Mouse (Mus musculus) hindbrain, embryonic 11.5 days (tissue): ENCODE measurements around the gene Dpp3. TPM values are rescaled to one million over a fixed set of nuclear protein-coding genes. Genes with fewer than 3 reads are reported as not detected.
"Not testable (repeated sequence)": the region's sequence is repeated elsewhere in the genome, so short reads cannot be mapped to it uniquely, and the experiment has no call there.

Experiments used
- ATAC-seq: fragments of 200-750 bp; cut with Nextera tagmentation; 2 replicates; pipeline ENCODE4 v1.8.0; 2017; ENCODE audit warnings: mild to moderate bottlenecking, moderate TSS enrichment, moderate library complexity; ENCODE audit not compliant: low FRiP score
- DNase-seq: peaks from one replicate; pipeline ENCODE4 v3.0.0-alpha.2; 2015; ENCODE audit warnings: low spot score
- H3K27ac ChIP-seq: fragments of 300-500 bp; sonication (generic); 2 replicates; pipeline ENCODE4 v1.5.1; 2014; ENCODE audit warnings: mild to moderate bottlenecking, low read depth, low read length
- H3K27me3 ChIP-seq: fragments of 300-500 bp; sonication (generic); 2 replicates; pipeline ENCODE4 v1.6.1; 2014; ENCODE audit warnings: mild to moderate bottlenecking, low read length, moderate library complexity, mixed read lengths; ENCODE audit not compliant: control insufficient read depth, insufficient read depth
- H3K36me3 ChIP-seq: fragments of 300-500 bp; sonication (generic); 2 replicates; pipeline ENCODE4 v1.6.1; 2014; ENCODE audit warnings: mild to moderate bottlenecking, low read length, moderate library complexity, mixed read lengths; ENCODE audit not compliant: control insufficient read depth, insufficient read depth
- H3K4me1 ChIP-seq: fragments of 300-500 bp; sonication (generic); replicated peaks from 2 replicates; pipeline ENCODE4 v1.6.1; 2014; ENCODE audit warnings: low read length, mixed read lengths; ENCODE audit not compliant: control insufficient read depth, insufficient read depth
- H3K4me2 ChIP-seq: fragments of 300-500 bp; sonication (generic); replicated peaks from 2 replicates; pipeline ENCODE4 v1.6.1; 2014; ENCODE audit warnings: mild to moderate bottlenecking, low read depth, low read length
- H3K4me3 ChIP-seq: fragments of 300-500 bp; sonication (generic); 2 replicates; pipeline ENCODE4 v1.5.1; 2014; ENCODE audit warnings: low read depth, low read length
- H3K9ac ChIP-seq: fragments of 300-500 bp; sonication (generic); 2 replicates; pipeline ENCODE4 v1.6.1; 2014; ENCODE audit warnings: low read depth, low read length
- H3K9me3 ChIP-seq: fragments of 300-500 bp; sonication (generic); 2 replicates; pipeline ENCODE4 v1.6.1; 2016; ENCODE audit warnings: low read length; ENCODE audit not compliant: control insufficient read depth
- WGBS: fragments of 180-500 bp; shearing (Covaris S2); extraction: QIAGEN DNeasy Blood & Tissue Kit; methylation state at CpG from one replicate; pipeline ENCODE4 v1.1.7; 2014; 5-methylcytosine and 5-hydroxymethylcytosine counted together
- polyA plus RNA-seq: library from polyadenylated mRNA; unstranded; fragments of >200 nt; fragmentation: Nextera tagmentation; extraction: Ambion mirVana; gene quantifications from 2 replicates; pipeline ENCODE4 v1.2.1, GENCODE M21; 2014

Gene Dpp3
- polyA plus RNA-seq = 125 and 155 TPM in 2 replicates

DNA sequence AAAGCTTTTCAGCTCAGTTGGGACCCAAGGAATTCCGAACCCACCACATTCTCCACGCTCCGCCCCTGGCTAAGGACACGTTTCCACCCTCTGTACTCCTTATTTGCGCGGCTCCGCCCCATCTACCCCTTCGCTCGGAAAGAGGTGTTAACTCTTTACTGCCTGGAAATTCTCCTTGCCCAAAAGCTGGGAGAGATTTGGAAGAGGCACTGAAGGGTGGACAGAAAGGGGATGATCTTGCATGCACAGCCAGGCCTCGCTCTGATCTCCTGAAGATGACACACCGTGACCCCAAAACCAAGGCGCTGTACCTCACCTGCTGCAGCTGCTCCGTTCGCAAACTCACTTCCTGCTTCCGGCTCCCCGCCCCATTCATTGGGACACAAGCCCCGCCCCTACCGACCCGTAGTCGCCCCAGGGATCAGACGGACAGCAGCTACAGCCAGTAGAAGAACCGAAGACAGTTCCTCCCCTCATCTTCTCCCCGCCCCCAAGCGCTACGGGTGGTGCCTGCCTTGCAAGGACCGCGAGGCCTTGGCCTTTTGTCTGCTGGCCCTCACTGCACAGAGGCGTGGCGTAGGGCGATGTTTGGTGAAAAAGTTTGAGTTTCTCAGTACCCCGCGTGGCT is at the start of gene Dpp3:
Gene Dpp3, minus strand, starts transcription at position 384 of the 628 bp plus-strand sequence.
- Histone ChIP-seq H3K27ac (peak within 1 kb of the TSS; percentile 70), H3K4me2 (peak within 1 kb of the TSS; percentile 53), H3K4me1 (peaks cover 4% of the 10 kb centered on the region), H3K27me3 (no peaks in the 10 kb centered on the region), H3K36me3 (0 out of 2 replicates have a peak, but pooled peaks cover 4% of the 10 kb centered on the region), H3K9me3 (no peaks in the 10 kb centered on the region), H3K9ac (peak within 1 kb of the TSS; percentile 64), H3K4me3 (peak within 1 kb of the TSS; percentile 53)
- ATAC-seq = peak; percentile 98
- under 1% methylated on average over 32 of the region's 32 CpGs for WGBS
- peak; percentile 99 for DNase-seq

DNA sequence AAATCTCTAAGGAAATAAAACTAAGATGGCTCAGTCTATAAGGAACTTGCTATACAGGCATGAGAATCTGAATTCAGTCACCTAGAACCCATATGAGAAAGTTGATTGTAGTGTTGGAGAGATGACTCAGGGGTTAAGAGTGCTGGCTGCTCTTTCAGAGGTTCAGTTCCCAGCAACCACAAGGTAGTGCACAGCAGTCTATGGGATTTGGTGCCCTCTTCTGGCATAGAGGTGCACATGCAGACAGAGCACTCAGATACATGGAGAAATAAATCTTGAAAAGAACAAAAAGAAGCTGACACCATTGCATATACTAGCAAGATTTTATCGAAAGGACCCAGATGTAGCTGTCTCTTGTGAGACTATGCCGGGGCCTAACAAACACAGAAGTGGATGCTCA is 40.1 kb upstream of the Dpp3 start:
- no peaks in the 10 kb centered on the region for H3K9me3 ChIP-seq
- H3K4me3 ChIP-seq = no peak overlapping the region
- H3K27me3 ChIP-seq = no peaks in the 10 kb centered on the region
- ATAC-seq (no peak), DNase-seq (peak; percentile 34)
- no peak overlapping the region for H3K4me2 ChIP-seq
- H3K4me1 ChIP-seq = no peaks in the 10 kb centered on the region
- H3K36me3 ChIP-seq = peaks cover 3% of the 10 kb centered on the region; the same call in 1 of the 2 replicates
- H3K27ac ChIP-seq = no peak overlapping the region
- 83% methylated on average over 2 of the region's 2 CpGs for WGBS
- H3K9ac ChIP-seq = no peak overlapping the region

DNA sequence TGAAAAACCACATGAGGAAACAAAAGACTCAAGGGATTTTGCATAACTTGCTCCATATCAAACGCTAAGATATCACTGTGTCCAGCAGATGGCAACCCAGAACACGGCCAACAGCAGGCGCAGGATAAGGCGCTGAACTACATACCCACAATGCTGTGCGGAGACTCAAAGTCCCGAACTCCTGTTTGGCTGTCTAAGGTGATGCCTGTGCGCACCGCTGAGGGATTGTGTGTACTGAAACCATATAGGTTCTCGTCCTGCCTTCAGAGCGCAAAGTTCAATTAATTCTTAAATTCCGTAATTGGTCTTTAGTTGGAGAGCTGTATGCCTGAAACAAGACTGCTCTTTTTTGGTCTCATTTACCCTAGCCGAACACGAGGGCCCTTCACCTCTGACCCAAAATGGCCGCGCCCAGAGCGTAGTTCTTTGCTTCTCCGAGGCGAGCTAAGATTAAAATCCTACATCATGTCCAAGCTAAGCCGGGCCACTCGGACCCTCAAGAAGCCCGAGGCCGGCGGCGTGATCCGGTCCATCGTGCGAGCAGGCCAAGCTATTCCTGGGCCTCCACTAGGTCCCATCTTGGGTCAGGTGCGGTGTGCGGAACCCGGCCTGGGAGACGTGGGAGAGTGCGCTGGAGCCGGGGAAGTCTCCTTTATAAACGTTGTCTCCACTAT is 34.0 kb upstream of the Dpp3 start, which contains the start of gene Mrpl11:
Gene Mrpl11, plus strand, starts transcription at position 220 of the 674 bp plus-strand sequence.
- H3K36me3 ChIP-seq = peaks cover 3% of the 10 kb centered on the region; the same call in 1 of the 2 replicates
- no peaks in the 10 kb centered on the region for H3K27me3 ChIP-seq
- H3K4me2 ChIP-seq = peak within 1 kb of the TSS; percentile 43
- peak within 1 kb of the TSS; percentile 72 for H3K4me3 ChIP-seq
- peak within 1 kb of the TSS; percentile 80 for H3K9ac ChIP-seq
- H3K27ac ChIP-seq = peak within 1 kb of the TSS; percentile 31; the same call in 1 of the 2 replicates
- under 1% methylated on average over 34 of the region's 34 CpGs for WGBS
- no peaks in the 10 kb centered on the region for H3K4me1 ChIP-seq
- DNase-seq = peak; percentile 93
- no peaks in the 10 kb centered on the region for H3K9me3 ChIP-seq
- ATAC-seq = peak; percentile 94

DNA sequence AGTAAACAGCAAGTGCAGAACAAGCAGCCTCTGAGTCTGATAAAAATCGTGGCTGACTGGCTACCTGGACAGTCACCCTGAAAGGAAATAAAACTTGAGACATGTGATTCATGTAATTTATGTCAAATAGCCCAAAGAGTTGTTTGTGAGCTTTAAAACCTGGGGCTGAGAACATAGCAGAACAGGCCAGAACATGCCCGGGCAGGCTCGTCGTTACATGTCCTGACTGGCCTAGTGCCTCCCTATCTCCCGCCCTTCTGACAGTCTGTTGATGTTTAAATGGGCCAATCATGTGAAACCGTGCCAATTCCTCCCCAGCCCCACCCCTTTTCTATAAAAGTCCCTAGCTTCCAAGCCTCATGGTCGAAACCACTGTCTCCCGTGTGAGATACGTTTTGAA is 20.6 kb upstream of the Dpp3 start:
- not testable (repeated sequence) for H3K4me2 ChIP-seq, DNase-seq, H3K27me3 ChIP-seq, H3K27ac ChIP-seq, H3K4me1 ChIP-seq, ATAC-seq, H3K9ac ChIP-seq, H3K9me3 ChIP-seq, H3K4me3 ChIP-seq, H3K36me3 ChIP-seq
- WGBS = 86% methylated on average over 9 of the region's 9 CpGs

DNA sequence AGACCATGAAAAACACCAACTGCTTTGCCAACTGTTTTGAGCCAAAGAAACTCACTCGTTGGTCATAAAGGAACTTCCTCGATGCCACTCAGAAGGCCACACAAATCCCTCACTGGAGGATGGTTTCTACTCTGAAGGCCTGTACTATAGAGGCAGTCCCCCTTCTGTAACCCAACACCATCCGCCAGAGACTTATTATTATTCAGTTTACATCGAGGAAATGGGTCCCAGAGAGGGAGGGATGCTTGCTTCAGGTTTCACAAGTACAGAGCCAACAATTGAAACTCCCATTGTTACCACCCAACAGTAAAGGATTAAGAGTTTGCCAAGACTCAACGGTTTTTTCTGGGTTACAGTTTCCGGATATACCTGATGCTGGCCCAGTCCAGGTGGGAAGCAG is 17.5 kb upstream of the Dpp3 start:
- Histone ChIP-seq H3K9me3 (no peaks in the 10 kb centered on the region), H3K27me3 (peaks cover 4% of the 10 kb centered on the region), H3K9ac (no peak overlapping the region), H3K4me1 (no peaks in the 10 kb centered on the region), H3K27ac (no peak overlapping the region), H3K36me3 (no peaks in the 10 kb centered on the region), H3K4me3 (no peak overlapping the region), H3K4me2 (no peak overlapping the region)
- WGBS = 48% methylated on average over 6 of the region's 6 CpGs
- ATAC-seq (no peak), DNase-seq (no peak)

DNA sequence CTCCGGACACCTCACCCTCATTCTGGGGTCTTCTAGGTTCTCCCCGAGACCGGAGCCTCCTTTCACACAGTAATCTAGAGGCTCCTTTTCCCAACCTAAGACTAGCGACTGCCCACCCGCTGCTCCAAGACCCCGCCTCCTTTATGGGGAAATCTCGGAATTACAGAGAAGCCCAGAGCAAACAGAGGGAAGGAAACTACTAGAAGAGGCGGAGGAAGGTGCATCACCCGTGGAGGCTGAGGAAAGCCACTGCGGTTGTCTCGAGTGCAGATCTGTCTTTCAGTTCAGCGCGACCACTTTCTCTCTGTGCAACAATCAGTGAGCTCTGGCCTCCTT is 15.1 kb upstream of the Dpp3 start:
- peak overlapping the region; percentile 38 for H3K9ac ChIP-seq
- H3K27ac ChIP-seq = no peak overlapping the region
- H3K27me3 ChIP-seq = peaks cover 4% of the 10 kb centered on the region
- H3K4me3 ChIP-seq = peak overlapping the region; percentile 50
- H3K36me3 ChIP-seq = no peaks in the 10 kb centered on the region
- whole genome bisulfite sequencing = 9% methylated on average over 13 of the region's 13 CpGs
- no peaks in the 10 kb centered on the region for H3K4me1 ChIP-seq
- no peaks in the 10 kb centered on the region for H3K9me3 ChIP-seq
- H3K4me2 ChIP-seq = peak overlapping the region; percentile 75
- no peak; the same call in 1 of the 2 replicates for ATAC-seq
- DNase-seq = no peak

DNA sequence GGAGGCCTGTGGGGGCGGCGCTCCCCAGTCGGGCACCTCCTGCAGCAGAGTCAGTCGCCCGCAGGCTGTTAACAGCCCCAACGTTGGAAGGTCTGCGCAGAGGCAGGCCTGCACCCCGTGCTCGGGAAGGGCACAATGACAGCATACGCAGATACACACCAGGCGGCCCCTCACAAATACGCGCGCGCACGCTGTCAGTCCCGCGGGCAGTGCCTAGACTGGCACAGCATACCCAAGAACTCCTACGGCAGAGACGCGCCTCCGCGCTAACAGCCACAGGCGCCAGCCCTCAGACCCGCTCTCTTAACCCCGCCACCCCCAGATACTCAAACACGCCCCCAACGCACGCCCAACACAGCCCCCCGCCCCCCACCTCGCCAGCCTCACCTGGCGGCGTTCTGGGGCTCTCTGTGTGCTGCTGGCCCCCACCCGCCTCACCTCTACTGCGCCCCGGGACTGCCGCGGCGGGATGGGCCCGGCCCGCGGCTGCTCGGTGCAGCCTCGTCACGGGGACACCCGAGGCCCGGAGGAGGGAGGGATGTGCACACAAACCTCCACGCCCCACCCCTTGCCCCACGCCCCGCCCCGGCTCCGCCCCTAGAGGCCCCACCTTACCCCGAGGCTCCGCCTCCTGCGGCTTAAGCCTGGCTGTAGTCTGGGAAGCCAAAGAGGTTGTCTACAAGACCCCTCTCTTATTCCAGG is 14.6 kb upstream of the Dpp3 start, which contains the start of gene Peli3:
Gene Peli3, minus strand, starts transcription at position 577 of the 702 bp plus-strand sequence.
- no peaks in the 10 kb centered on the region for H3K9me3 ChIP-seq
- H3K4me2 ChIP-seq = peak within 1 kb of the TSS; percentile 75
- peak within 1 kb of the TSS; percentile 50 for H3K4me3 ChIP-seq
- H3K9ac ChIP-seq = peak within 1 kb of the TSS; percentile 38
- peak; percentile 87 for DNase-seq
- ATAC-seq = peak; percentile 95
- H3K4me1 ChIP-seq = no peaks in the 10 kb centered on the region
- no peak within 1 kb of the TSS for H3K27ac ChIP-seq
- H3K36me3 ChIP-seq = no peaks in the 10 kb centered on the region
- WGBS = 0% methylated on average over 37 of the region's 55 CpGs
- peaks cover 4% of the 10 kb centered on the region for H3K27me3 ChIP-seq

DNA sequence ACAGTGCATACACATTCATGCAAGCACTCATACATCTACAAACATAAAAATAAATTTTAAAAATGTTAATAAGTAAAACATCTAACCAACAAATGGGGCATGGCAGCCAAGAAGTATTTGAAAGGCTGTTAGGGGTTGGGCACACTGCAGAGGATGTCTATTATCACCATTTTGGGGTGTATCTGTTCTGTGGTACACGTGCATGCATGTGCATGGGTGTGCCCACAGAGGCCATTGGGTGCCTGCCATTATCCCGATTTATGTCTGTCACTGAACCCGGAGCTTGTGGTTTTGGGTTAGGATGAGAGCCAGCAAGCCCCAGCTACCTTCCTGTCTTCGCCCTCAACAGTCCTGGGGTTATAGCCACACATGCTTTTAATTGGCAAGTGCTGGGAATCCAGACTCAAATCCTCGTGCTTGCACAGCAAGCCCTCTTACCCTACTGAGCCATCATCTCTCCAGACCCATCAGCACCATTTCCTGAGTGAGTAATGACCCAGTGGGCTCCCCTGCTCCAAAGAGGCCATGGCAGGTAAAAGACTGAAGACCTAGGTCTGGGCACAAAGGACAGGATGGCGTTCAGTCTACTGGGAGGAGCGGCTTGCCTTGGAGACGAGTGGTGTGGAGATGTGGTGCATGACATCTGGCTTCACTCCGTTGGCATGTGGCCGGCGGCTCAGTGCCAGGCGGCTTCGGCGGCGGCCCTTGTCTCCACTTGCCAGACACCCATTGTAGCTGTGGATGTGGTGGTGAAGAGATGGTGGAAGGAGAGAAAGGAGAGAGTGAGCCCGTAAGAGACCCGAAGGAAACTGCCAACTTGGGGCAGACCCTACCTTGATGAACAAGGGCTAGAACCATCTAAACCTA is 9.6 kb upstream of the Dpp3 start:
- Histone ChIP-seq H3K27ac (no peak overlapping the region), H3K4me2 (no peak overlapping the region), H3K9ac (no peak overlapping the region), H3K9me3 (no peaks in the 10 kb centered on the region), H3K27me3 (peaks cover 4% of the 10 kb centered on the region), H3K4me1 (no peaks in the 10 kb centered on the region; the same call in 1 of the 2 replicates), H3K4me3 (no peak overlapping the region), H3K36me3 (no peaks in the 10 kb centered on the region)
- ATAC-seq (no peak), DNase-seq (no peak)
- 89% methylated on average over 17 of the region's 17 CpGs for WGBS
